Mouse (Mus musculus): Measurements from ENCODE around the gene Col4a2. TPM values are rescaled to one million over a fixed set of nuclear protein-coding genes. Genes with fewer than 3 reads are reported as not detected.
"Not testable (repeated sequence)": the region's sequence is repeated elsewhere in the genome, so short reads cannot be mapped to it uniquely, and the experiment has no call there.

Col4a2 gene
- polyA plus RNA-seq, 2 experiments from 2014 or later = not detected

- peak; percentile 78 for ATAC-seq
Measured at GRCm38 (mm10) chr8:11463889-11464706, 151.5 kb downstream of the Col4a2 start.

- ATAC-seq = no peak
Measured at GRCm38 (mm10) chr8:11464707-11464964, 152.0 kb downstream of the Col4a2 start.

- ATAC-seq = no peak
Measured at GRCm38 (mm10) chr8:11465619-11466018, 153.0 kb downstream of the Col4a2 start.

DNA sequence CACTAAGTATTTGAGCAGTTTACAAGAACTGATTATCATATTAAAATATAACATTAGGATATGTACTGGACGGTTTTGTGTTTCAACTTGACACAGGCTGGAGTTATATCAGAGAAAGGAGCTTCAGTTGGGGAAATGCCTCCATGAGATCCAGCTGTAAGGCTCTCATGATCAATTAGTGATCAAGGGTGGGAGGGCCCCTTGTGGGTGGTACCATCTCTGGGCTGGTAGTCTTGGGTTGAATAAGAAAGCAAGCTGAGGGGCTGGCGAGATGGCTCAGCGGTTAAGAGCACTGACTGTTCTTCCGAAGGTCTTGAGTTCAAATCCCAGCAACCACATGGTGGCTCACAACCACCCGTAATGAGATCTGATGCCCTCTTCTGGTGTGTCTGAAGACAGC lies 153.9 kb downstream of the Col4a2 start:
- not testable (repeated sequence) for ATAC-seq

- no peak for ATAC-seq
Measured at GRCm38 (mm10) chr8:11469095-11469494, 156.5 kb downstream of the Col4a2 start.

DNA sequence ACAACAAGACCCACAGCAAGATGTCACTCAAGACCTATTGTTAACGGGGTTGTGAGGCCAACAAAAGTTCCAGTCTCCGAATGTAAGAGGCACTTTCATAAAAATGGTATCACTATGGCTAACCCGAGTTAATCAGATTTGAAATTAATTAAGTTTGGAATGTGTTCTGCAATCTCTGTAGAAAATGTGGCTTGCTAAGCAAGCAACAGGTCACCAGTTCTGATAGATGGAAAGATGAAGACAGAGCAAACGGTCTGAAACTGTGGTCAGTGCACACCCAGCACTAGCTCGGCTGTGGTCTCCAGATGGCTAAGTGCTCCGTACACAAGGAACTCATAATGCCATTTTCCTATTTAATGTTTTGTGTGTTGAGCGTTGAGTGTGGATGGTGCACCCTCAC lies 158.1 kb downstream of the Col4a2 start:
- ATAC-seq = no peak

DNA sequence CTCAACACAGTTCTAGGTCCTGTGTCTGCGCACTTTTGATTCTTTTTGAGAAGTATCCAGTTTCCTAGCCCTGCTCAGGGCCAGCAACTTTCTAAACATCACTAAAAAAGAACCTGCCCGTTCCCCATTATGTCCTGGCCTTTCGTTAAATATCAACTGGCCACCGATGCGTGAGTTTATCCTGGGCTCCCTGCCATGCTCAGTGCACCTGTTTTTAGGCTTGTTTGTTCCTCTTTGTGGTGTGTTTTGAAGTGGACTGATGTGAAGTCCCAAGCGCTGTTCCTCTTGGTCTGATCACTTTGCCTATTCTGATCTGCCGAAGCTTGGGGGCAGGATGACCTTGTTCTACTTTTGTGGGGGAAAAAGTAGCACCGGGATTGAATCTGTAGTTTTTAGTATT lies 158.7 kb downstream of the Col4a2 start:
- no peak for ATAC-seq

DNA sequence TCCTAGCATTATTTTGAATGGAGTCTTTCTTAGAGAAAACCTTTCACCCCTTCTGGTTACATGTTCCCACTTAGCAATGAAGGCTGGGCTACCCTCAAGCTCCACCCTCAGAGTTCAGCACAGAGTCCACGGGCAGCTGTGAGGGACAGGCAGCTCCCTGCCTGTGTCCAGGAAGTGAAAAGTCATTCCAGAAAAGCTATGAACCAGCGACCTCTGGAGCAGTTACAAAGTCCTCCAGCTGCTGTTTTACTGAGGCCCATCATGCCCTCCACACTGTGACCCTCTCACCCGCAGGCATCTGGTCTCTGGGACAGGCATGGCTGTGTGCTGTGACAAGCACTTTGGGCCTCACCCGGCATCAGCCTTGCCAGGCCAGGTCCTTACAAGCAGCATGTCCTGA lies 160.5 kb downstream of the Col4a2 start:
- no peak for ATAC-seq

DNA sequence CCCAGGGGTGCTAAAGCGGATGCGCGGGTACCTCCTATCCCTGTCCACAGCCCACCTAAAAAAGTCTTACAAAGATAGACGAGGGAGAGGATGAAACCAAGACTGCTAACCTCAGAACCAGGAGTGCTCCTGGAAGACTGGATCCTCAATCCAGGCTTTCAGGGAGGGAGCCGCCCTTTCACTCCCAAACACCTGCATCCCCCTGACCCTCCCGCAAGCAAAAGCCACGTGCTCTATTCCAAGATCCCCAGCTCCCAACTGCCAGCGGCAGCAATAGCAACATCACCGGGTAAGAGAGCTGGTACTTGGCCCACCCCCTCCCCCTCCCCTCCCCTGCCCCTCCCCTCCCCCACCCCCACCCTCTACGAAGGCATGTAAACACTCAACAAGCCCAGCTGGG lies 162.8 kb downstream of the Col4a2 start:
- no peak for ATAC-seq

- no peak for ATAC-seq
Measured at GRCm38 (mm10) chr8:11475876-11476275, 163.3 kb downstream of the Col4a2 start.

GRCm38 (mm10) chr8:11476338-11477177 lies 164.0 kb downstream of the Col4a2 start:
- peak; percentile 9 for ATAC-seq

GRCm38 (mm10) chr8:11477178-11477553 lies 164.6 kb downstream of the Col4a2 start:
- peak; percentile 1 for ATAC-seq

DNA sequence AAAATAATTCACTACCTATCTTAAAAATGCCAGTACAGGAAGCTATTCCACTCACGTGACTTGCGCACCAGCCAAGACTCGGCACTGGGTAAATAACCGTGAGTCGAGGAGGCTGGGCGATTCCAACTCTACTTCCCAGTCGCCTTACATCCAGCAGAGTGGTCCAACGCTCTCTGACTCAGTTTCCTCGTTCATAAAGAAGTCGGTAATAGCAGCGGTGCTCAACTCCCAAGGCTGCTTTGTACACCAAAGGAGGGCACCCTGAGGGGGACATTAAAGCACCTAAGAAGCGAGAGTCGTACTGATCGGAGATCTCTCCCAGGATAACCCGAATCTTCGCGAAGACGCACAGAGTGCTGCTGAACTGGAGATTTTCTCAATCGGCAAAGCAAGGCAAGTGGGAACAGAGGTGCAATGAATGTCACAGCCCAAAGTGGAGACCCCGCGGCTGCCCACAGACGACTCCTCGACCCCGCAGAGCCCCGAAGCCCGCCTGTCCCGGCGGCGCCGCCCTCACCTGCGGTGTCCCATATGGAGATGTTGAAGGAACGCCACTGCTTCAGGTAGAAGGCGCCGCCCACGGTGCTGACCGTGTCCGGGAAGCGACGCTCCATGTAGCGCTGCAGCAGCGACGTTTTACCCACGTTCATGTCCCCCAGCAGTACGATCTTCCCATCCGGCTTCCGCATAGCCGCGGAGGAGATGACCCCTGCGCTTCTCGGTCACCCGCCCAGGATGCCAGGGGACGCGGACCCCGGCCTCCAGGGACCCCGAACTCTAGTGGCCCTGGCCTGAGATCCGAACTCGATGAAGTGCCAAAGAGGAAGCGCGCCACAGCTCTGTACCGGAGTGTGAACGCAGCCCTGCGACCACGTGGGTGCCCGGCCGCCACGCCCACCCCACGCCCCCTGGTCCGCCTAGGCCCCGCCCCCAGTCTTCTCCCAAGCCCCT lies 165.5 kb downstream of the Col4a2 start, which contains the start of gene Rab20:
Rab20 (minus strand) TSS at position 900 of the 951 bp plus-strand sequence.
- peak; percentile 77 for ATAC-seq

DNA sequence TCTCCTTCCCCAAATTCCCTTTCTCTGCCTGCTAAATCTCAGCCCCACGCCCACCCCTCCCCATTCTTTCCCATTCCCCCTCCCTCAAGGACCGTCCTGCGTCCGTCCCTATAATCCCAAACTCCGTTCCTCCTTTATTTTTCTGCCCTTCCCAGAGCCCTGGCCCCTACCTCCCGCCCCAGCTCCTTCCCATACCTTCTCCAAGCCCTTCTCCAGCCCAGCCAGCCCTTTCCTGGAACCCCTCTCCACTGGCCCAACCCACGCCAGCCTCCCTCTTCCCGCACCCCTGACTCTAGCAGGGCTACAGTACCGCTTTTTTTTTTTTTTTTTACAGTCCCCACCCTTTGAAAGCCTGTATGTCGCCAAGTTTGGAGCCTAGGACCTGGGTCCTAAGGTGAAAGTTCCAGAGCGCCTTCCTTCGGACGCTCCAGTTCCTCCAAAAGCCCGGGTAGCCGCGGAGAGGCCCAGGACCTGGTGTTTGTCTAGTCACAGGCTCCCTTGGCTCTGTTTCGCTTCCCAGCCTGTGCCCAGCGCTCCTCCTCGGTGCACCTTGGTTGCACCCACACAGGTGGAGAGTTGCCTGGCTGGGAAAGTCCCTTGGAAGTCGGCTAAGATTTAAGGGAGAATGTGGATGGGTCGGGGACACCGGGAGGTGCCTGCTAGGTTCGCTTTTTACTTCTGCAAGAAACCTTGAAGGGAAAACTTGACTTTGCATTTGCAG lies 166.4 kb downstream of the Col4a2 start:
- ATAC-seq = no peak

DNA sequence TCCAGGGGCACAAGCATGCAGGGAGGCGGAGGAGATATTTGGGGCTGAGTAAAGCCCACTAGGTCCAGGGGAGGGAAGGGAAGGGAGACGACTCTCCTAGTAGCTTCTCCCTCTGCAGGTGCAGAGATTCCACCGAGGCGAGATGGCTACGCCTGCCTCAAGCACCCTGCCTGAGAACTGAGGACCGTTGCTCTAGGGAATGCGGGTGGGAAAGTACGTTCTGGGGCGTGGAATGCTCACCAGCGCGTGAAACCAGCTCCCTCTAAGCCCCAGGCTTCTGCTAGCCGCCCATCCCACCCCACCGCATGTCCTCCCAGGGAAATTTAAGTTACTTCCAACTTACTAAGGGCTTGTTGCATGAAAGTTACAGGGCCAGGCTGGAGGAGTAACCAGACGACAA lies 167.0 kb downstream of the Col4a2 start:
- no peak for ATAC-seq

- no peak for ATAC-seq
Measured at GRCm38 (mm10) chr8:11481876-11482275, 169.3 kb downstream of the Col4a2 start.

DNA sequence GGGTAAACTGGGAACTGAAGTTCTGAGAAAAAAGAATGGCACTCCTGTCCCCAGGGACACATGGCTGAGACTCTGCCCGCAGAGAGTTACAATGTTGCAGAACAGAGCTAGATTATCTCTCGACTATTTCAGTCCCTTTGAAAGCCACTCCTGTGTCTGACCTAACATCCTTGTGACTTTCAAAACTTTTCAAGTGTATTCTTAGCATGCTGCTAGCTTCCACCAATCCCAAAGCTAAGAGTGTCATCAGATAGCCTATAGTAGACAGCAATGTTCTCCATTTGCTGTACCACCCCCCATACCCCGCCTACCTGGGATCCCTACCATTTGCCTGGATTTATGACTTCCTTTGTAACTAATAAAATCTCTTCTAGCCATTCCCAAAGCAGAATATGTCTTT lies 169.9 kb downstream of the Col4a2 start:
- no peak for ATAC-seq

GRCm38 (mm10) chr8:11486142-11486541 lies 173.5 kb downstream of the Col4a2 start:
- ATAC-seq = peak; percentile 80

- ATAC-seq = no peak
Measured at GRCm38 (mm10) chr8:11487229-11487628, 174.6 kb downstream of the Col4a2 start.

DNA sequence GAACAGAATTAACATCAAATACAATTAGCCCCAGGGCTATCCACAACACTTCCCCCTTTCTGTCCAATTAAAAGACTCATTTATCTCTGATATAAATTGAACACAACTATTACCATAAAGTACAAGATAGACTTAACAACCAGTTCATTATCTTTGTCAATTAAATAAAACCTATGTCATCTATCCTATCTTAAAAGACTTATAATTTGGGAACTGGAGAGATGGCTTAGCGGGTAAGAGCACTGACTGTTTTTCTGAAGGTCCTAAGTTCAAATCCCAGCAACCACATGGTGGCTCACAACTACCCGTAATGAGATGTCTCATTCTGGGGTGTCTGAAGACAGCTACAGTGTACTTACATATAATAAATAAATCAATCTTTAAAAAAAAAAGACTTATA lies 179.7 kb downstream of the Col4a2 start:
- not testable (repeated sequence) for ATAC-seq

DNA sequence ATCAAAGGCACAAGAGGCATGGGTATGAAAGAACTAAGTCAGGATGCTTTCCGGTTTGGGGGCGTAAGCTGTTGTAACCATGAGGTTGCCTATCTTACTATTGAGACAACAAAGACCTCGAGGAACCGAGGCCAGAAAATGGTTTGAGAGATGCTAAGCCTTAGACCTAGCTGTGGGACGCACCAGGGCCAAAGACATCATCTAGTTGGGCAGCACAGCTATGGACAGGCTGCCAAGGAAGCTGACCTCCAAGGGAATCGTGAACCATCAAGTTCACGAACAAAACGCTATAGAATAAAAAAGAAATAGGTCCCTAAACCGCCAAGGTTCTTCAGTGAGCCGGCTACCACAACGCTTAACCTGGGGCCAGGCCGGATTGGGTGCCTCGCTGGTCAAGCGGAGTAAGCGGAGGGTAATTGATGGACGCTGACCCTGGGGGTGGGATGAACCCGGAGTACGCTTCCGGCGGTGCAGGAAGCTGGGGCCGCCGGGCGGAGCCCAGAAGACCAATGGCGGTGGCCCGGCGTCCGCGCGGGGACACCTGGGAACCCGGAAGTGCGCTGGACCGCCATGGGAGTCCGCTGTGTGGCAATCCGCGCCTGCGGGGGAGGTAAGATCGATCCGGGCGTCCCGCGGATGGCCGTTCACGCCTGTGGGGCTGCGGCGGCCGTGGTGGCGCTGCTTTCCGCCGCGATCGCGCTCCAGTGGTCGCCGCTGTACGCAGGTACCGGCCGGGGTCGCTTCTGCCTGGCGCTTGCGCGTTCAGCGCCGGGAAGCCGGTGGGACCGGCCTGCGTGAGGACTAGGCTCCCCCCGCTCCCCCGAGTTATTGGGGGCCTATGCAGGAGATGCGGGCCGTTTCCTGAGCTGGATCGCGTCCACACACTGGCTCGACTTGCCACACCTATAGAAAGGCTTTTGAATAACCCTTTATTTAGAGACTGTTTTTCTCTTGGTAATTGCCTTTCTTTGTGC lies 184.7 kb downstream of the Col4a2 start, which contains the start of gene Naxd:
Naxd (plus strand) TSS at position 490 of the 974 bp plus-strand sequence.
- ATAC-seq = peak; percentile 98

Data from CD4-positive, CD25-positive, alpha-beta regulatory T cell, adult 4 months (primary cell).